Mouse (Mus musculus): ENCODE measurements around the gene Gnl3.

DNA sequence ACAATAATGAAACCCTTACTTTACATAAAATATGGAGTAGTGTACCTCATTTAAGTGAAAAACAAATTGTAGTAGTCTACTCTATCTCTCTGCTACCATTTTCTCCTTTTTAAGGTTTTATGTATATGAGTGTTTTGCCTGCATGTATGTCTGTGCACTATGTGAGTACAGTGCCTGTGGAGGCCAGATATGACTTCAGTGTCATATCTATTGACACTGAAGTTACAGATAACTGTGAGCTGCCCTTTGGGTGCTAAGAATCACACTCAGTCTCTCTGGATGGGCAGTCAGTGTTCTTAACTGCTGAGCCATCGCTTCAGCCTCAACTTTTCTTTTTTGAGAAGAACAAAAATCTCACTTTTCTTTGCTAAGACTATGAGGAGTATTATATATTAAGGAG lies 26.9 kb upstream of the Gnl3 start:
- TF ChIP-seq CTCF (IDR thresholded peaks at IDR 0.05; ENCODE audit: extremely low read depth, insufficient read length, insufficient replicate concordance, low read depth, low read length) (no peak), POLR2A (IDR thresholded peaks at IDR 0.05; ENCODE audit: low read depth, low read length) (no peak)
